Mouse (Mus musculus) intestine, embryonic 15.5 days (tissue): ENCODE measurements around the gene Tnfsfm13. TPM values are rescaled to one million over a fixed set of nuclear protein-coding genes. Genes with fewer than 3 reads are reported as not detected.

ENCODE experiments used
- ATAC-seq: fragments of 200-750 bp; cut with Nextera tagmentation; 2 replicates; pipeline ENCODE4 v1.8.0; 2017; ENCODE audit warnings: moderate TSS enrichment, moderate library complexity
- H3K27ac ChIP-seq: fragments of 300-500 bp; sonication (generic); 2 replicates; pipeline ENCODE4 v1.5.1; 2015; ENCODE audit warnings: mild to moderate bottlenecking, inconsistent platforms
- H3K27me3 ChIP-seq: fragments of 300-500 bp; sonication (generic); replicated peaks from 2 replicates; pipeline ENCODE4 v1.6.1; 2015; ENCODE audit warnings: inconsistent platforms
- H3K36me3 ChIP-seq: fragments of 300-500 bp; sonication (generic); 2 replicates; pipeline ENCODE4 v1.6.1; 2015; ENCODE audit warnings: inconsistent platforms
- H3K4me1 ChIP-seq: fragments of 300-500 bp; sonication (generic); replicated peaks from 2 replicates; pipeline ENCODE4 v1.6.1; 2015; ENCODE audit warnings: inconsistent platforms
- H3K4me2 ChIP-seq: fragments of 300-500 bp; sonication (generic); replicated peaks from 2 replicates; pipeline ENCODE4 v1.6.1; 2015; ENCODE audit warnings: mild to moderate bottlenecking, inconsistent platforms
- H3K4me3 ChIP-seq: fragments of 300-500 bp; sonication (generic); replicated peaks from 2 replicates; pipeline ENCODE4 v1.5.1; 2015; ENCODE audit warnings: inconsistent platforms
- H3K9ac ChIP-seq: fragments of 300-500 bp; sonication (generic); 2 replicates; pipeline ENCODE4 v1.6.1; 2015; ENCODE audit warnings: inconsistent platforms
- H3K9me3 ChIP-seq: fragments of 300-500 bp; sonication (generic); 2 replicates; pipeline ENCODE4 v1.6.1; 2016; ENCODE audit warnings: inconsistent platforms
- WGBS: fragments of 180-500 bp; shearing (Covaris S2); methylation state at CpG from one replicate; pipeline ENCODE4 v1.1.7; 2015; 5-methylcytosine and 5-hydroxymethylcytosine counted together
- polyA plus RNA-seq: library from polyadenylated mRNA; unstranded; fragments of >200 nt; fragmentation: Nextera tagmentation; extraction: Ambion mirVana; gene quantifications from 2 replicates; pipeline ENCODE4 v1.2.1, GENCODE M21; 2015

Tnfsfm13 gene
- polyA plus RNA-seq, 1 experiment from 2014 or later = 2.6 TPM

DNA sequence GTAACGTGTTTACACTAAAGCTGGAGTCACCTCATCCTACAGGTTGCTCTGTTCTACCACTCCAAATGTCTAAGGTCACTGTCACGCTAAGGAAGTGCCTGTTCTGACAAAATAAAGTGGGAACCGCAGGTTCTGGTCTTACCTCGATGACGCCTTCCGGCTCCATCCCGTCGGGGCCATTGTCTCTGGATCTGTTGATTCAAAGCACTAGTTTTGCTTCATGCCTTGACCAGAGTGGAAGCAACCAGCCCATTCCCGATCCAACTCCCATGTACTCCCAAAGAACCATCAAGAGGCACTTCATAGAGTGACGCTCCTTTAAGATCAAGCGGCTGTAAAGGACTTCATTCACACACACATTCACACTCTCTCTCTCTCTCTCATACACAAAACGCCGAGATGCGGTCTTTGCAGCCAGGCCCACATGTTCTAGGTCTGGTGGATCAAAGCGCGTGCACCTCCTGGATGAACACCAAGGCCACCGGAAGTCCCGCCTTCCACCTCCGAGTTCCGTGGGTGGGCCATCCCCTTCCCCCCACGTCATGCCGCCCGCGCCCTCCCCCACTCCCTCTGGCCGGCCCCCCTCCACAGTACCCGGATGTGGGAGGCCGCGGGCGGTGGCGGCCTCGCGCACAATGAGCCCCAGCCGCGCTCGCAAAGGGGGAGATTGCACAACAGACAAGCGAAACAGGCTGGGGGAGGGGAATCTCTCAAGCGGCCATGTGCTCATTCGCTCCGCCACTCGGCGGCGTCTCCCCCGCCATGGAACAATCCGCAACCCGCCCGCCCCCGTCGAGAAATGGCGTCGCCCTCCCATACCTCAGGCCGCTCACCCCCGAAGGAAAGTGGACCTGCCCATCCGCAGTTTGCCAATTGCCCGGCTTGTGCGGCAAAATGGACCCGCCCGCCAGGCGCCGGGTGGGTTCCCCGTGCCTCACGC, 24.8 kb downstream of the Tnfsfm13 start:
- Histone ChIP-seq H3K36me3 (peaks cover 41% of the 10 kb centered on the region), H3K4me2 (peak overlapping the region; percentile 56), H3K9me3 (no peaks in the 10 kb centered on the region), H3K4me3 (peak overlapping the region; percentile 77), H3K9ac (peak overlapping the region; percentile 97), H3K27me3 (no peaks in the 10 kb centered on the region), H3K27ac (peak overlapping the region; percentile 89), H3K4me1 (peaks cover 12% of the 10 kb centered on the region)
- ATAC-seq = peak; percentile 79
- WGBS = under 1% methylated on average over 61 of the region's 61 CpGs

- Histone ChIP-seq H3K9ac (no peak overlapping the region), H3K36me3 (peaks cover 32% of the 10 kb centered on the region), H3K27ac (peak overlapping the region; percentile 42; the same call in 1 of the 2 replicates), H3K9me3 (no peaks in the 10 kb centered on the region), H3K27me3 (no peaks in the 10 kb centered on the region), H3K4me1 (peaks cover 16% of the 10 kb centered on the region), H3K4me3 (no peak overlapping the region), H3K4me2 (no peak overlapping the region)
- no peak for ATAC-seq
- WGBS = 83% methylated on average over 3 of the region's 3 CpGs
Measured at GRCm38 (mm10) chr11:69666665-69667005, 29.3 kb downstream of the Tnfsfm13 start.

DNA sequence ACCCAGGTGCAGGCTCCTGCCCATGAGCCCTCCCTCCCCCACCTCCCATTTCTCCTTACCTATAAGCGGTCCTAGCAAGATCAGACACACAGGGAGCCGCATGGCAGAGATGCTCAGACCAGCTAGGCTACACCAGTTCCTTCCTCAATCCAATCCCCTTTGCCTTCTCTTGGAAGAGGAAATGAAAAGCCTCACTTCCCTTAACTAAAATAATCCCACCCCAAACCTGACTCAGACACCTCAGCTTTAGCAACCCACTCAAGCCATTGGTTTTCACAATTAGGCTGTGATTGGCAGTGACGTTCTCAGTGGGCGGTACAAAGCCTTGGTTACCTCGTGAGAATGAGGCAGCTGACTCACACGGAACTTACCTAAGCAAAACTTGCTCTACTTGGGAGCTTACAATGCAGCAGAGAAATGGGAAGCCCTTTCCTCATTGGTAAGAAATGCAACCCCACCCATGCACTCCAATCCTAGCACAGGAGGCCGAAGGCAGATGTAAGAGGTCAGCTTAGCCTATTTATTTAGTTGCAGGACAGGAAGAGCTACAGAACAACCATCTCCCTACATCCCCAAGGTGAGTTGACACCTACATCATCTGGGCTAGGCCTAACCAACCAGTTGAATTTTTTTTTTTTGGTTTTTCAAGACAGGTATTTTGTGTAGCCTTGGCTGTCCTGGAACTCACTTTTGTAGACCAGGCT, 29.8 kb downstream of the Tnfsfm13 start, which contains the start of gene Cd68:
Gene Cd68, minus strand, starts transcription at position 193 of the 704 bp plus-strand sequence.
- peak; percentile 13; the same call in 1 of the 2 replicates for ATAC-seq
- 32% methylated on average over 7 of the region's 7 CpGs for WGBS

GRCm38 (mm10) chr11:69665457-69665960, 30.4 kb downstream of the Tnfsfm13 start:
- Histone ChIP-seq H3K36me3 (peaks cover 32% of the 10 kb centered on the region), H3K9me3 (no peaks in the 10 kb centered on the region), H3K4me3 (no peak overlapping the region), H3K4me2 (0 out of 2 replicates have a peak overlapping the region, but pooled peaks have one; percentile 3), H3K4me1 (peaks cover 20% of the 10 kb centered on the region), H3K9ac (no peak overlapping the region), H3K27ac (peak overlapping the region; percentile 42; the same call in 1 of the 2 replicates), H3K27me3 (no peaks in the 10 kb centered on the region)
- ATAC-seq = no peak
- WGBS = 67% methylated on average over 9 of the region's 9 CpGs

More for the DNA sequence above, 29.8 kb downstream of the Tnfsfm13 start, which contains the start of gene Cd68:
- peak within 1 kb of the TSS; percentile 42 for H3K27ac ChIP-seq
- H3K9ac ChIP-seq = no peak within 1 kb of the TSS
- no peak within 1 kb of the TSS for H3K4me3 ChIP-seq
- H3K4me1 ChIP-seq = peaks cover 20% of the 10 kb centered on the region
- H3K4me2 ChIP-seq = 0 out of 2 replicates have a peak within 1 kb of the TSS, but pooled peaks have one; percentile 3
- no peaks in the 10 kb centered on the region for H3K9me3 ChIP-seq
- H3K36me3 ChIP-seq = peaks cover 32% of the 10 kb centered on the region
- no peaks in the 10 kb centered on the region for H3K27me3 ChIP-seq

- 87% methylated on average over 7 of the region's 7 CpGs for WGBS
- peaks cover 30% of the 10 kb centered on the region for H3K36me3 ChIP-seq
- no peak overlapping the region for H3K9ac ChIP-seq
- H3K4me3 ChIP-seq = no peak overlapping the region
- no peak for ATAC-seq
- H3K4me2 ChIP-seq = no peak overlapping the region
- peaks cover 18% of the 10 kb centered on the region for H3K4me1 ChIP-seq
- no peak overlapping the region for H3K27ac ChIP-seq
- H3K9me3 ChIP-seq = no peaks in the 10 kb centered on the region
- no peaks in the 10 kb centered on the region for H3K27me3 ChIP-seq
Measured at GRCm38 (mm10) chr11:69664841-69665240, 31.1 kb downstream of the Tnfsfm13 start.

GRCm38 (mm10) chr11:69663795-69664194, 32.1 kb downstream of the Tnfsfm13 start:
- Histone ChIP-seq H3K9ac (no peak overlapping the region), H3K27ac (no peak overlapping the region), H3K4me2 (no peak overlapping the region), H3K4me1 (peaks cover 10% of the 10 kb centered on the region), H3K36me3 (peaks cover 23% of the 10 kb centered on the region), H3K27me3 (no peaks in the 10 kb centered on the region), H3K9me3 (no peaks in the 10 kb centered on the region), H3K4me3 (no peak overlapping the region)
- ATAC-seq = no peak
- WGBS = 84% methylated on average over 6 of the region's 6 CpGs

DNA sequence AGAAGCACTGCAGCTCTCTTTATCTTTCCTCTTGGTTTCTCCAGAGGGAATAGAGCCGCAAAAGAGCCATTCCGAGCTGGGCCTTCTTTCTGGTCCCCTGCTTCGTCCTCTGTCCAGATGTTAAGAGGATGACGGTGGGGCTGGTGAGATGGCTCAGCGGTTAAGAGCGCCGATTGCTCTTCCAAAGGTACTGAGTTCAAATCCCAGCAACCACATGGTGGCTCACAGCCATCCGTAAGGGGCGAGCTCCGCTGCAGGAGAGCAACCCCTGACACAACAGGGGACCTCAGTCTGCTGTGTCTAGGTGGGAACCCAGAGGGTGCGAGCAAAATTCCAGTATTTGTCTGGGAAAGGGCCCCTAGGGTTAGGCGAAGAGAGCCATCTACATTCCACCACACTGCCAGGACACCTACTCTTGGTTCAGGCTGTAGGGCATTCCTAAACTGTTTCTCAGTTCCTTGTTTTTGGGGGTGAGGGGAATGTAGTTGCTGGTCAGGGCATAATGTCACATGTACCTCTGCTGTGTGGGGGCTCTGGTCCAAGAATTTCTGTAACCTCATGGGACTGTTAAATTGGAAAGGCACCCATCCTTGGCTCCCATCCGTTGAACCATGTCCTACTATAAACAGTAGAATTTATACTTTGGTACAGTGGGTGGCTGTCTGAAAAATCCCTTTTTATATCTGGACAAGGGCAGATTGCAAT, 32.8 kb downstream of the Tnfsfm13 start:
- Histone ChIP-seq H3K4me3 (peak overlapping the region; percentile 39), H3K27me3 (no peaks in the 10 kb centered on the region), H3K36me3 (peaks cover 20% of the 10 kb centered on the region), H3K9ac (peak overlapping the region; percentile 44), H3K27ac (peak overlapping the region; percentile 96), H3K4me1 (peaks cover 10% of the 10 kb centered on the region), H3K4me2 (peak overlapping the region; percentile 60), H3K9me3 (no peaks in the 10 kb centered on the region)
- ATAC-seq = peak; percentile 17; the same call in 1 of the 2 replicates
- WGBS = 66% methylated on average over 13 of the region's 13 CpGs

DNA sequence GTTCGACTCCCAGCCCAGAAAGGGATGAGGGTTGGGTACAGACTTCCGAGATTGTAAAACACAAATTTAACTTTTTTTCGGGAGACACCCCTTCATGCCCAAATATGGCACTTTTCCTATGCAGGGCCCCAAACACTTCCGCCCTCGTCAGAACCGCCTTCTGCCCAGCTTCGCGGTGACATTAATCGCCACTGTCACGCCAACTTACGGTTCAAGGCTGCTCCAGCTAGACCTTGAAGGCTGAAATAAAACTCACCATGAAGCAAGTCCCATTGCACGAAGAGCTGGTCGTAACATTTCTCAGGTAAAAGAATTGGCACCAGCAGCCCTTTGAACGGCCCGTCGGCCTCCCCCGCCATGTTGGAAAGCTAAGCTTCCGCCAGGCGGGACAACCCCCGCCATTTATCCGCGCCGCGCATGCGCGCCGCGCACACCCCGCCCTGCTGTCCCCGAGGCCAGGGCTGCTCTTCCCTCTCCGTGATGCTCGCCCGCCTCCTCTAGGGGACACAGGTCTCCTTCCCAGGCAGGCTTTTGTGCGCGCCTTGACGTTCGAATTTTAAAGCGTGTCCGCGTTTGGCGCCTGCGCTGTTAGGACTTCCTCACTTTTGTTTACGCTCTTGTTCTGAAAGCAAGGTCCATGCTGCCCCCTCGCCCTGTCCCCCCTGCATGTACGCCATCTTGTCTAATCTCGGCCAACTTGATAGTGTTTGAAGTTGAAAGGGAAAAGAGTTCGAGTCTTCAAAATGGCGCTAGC, 33.5 kb downstream of the Tnfsfm13 start, which contains the start of gene Mpdu1:
Gene Mpdu1, minus strand, starts transcription at position 430 of the 754 bp plus-strand sequence.
- peaks cover 21% of the 10 kb centered on the region for H3K36me3 ChIP-seq
- H3K27me3 ChIP-seq = no peaks in the 10 kb centered on the region
- H3K9ac ChIP-seq = peak within 1 kb of the TSS; percentile 44
- WGBS = under 1% methylated on average over 48 of the region's 48 CpGs
- H3K4me1 ChIP-seq = peaks cover 10% of the 10 kb centered on the region
- H3K9me3 ChIP-seq = no peaks in the 10 kb centered on the region
- peak within 1 kb of the TSS; percentile 60 for H3K4me2 ChIP-seq
- peak within 1 kb of the TSS; percentile 39 for H3K4me3 ChIP-seq
- peak within 1 kb of the TSS; percentile 96 for H3K27ac ChIP-seq
- ATAC-seq = peak; percentile 96

DNA sequence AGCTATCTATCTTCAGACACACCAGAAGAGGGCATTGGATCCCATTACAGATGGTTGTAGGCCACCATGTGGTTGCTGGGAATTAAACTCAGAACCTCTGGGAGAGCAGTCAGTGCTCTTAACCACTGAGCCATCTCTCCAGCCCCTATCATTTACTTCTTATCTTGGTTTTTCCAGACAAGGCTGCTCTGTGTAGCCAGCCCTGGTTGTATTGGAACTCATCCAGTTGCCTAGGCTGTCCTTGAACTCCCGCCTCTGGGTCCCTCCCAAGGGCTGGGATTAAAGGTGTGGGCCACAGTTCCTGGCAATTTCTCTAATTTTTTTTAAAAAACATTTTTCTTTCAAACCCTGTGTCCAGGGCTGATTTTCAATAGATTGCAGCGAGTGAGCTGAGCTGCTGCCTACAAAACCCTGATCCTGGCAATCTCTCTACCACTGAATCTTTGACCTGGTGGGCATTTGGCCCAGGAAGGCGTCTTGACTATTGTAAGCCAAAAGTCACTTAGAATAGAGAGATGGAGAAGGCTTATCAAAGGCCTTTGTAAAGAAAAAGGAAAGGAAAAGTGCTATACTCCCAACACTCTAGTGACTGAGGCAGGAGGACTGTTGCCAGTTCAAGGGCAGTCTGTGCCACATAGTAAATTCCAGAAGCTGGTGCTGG, 34.5 kb downstream of the Tnfsfm13 start:
- H3K27me3 ChIP-seq = no peaks in the 10 kb centered on the region
- peak overlapping the region; percentile 60 for H3K4me2 ChIP-seq
- WGBS = 76% methylated on average over 3 of the region's 3 CpGs
- H3K4me3 ChIP-seq = peak overlapping the region; percentile 39
- H3K27ac ChIP-seq = peak overlapping the region; percentile 96
- H3K9me3 ChIP-seq = no peaks in the 10 kb centered on the region
- ATAC-seq = no peak
- H3K4me1 ChIP-seq = peaks cover 10% of the 10 kb centered on the region
- H3K36me3 ChIP-seq = peaks cover 15% of the 10 kb centered on the region
- H3K9ac ChIP-seq = peak overlapping the region; percentile 44

DNA sequence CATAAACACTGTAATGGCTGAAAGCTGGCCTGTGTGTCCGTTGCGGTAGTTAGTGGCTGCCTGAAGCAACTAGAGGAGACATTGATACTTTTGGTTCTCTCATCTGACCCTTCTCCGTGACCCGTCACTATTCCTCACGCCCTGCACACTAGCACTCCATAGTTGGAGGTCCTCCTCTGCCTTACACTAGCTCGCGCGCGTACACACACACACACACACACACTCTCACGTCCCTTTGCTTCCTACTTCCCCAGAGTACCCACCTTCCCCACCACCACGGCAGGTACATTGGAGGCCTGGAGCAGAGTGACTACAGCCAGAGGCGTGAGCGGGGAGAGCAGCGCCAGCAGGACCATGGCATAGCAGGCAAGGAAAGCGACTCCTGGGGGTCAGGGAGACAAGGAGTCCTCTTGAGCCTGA, 38.4 kb downstream of the Tnfsfm13 start:
- peaks cover 25% of the 10 kb centered on the region for H3K36me3 ChIP-seq
- 82% methylated on average over 15 of the region's 15 CpGs for WGBS
- H3K4me1 ChIP-seq = peaks cover 16% of the 10 kb centered on the region
- no peaks in the 10 kb centered on the region for H3K9me3 ChIP-seq
- no peak for ATAC-seq
- no peak overlapping the region for H3K4me3 ChIP-seq
- no peak overlapping the region for H3K4me2 ChIP-seq
- H3K9ac ChIP-seq = no peak overlapping the region
- H3K27ac ChIP-seq = no peak overlapping the region
- H3K27me3 ChIP-seq = no peaks in the 10 kb centered on the region
